Mouse (Mus musculus) monocyte, adult 2 months (primary cell): ENCODE data around the gene Rilp.
"Not testable (repeated sequence)": the region's sequence is repeated elsewhere in the genome, so short reads cannot be mapped to it uniquely, and the experiment has no call there.

Experiments used
- DNase-seq, 2 experiments: peaks; one replicate each; pipeline ENCODE4 v3.0.0; 2022; ENCODE audit warnings: low spot score in 2 of 2, low read depth in 1 of 2

Rilp gene

GRCm38 (mm10) chr11:75552906-75553482 lies 43.1 kb downstream of the Rilp start:
- no peak for DNase-seq

- not testable (repeated sequence) for DNase-seq
Measured at GRCm38 (mm10) chr11:75556006-75556405, 46.1 kb downstream of the Rilp start.

GRCm38 (mm10) chr11:75557142-75557541 lies 47.2 kb downstream of the Rilp start:
- DNase-seq, result no peak

GRCm38 (mm10) chr11:75558101-75558500 lies 48.2 kb downstream of the Rilp start:
- DNase-seq, result peak in 1 of 2 experiments; percentile 40

- no peak for DNase-seq
Measured at GRCm38 (mm10) chr11:75559870-75560504, 50.1 kb downstream of the Rilp start.

- no peak for DNase-seq
Measured at GRCm38 (mm10) chr11:75560530-75561409, 50.9 kb downstream of the Rilp start.

GRCm38 (mm10) chr11:75561410-75561791 lies 51.5 kb downstream of the Rilp start:
- no peak for DNase-seq
